Mouse (Mus musculus) kidney, adult 2 months (tissue): ENCODE measurements around the gene Tmem168. TPM values are rescaled to one million over a fixed set of nuclear protein-coding genes. Genes with fewer than 3 reads are reported as not detected.

Experiments
- DNase-seq: peaks from one replicate; pipeline ENCODE4 v3.0.0; 2021
- H3K27ac ChIP-seq: fragments of 200-500 bp; 2 replicates; pipeline ENCODE4 v1.5.1; 2012; ENCODE audit warnings: low read depth, low read length, control low read depth, inconsistent platforms; ENCODE audit not compliant: insufficient read depth
- H3K27me3 ChIP-seq: fragments of 200-500 bp; replicated peaks from 2 replicates; pipeline ENCODE4 v1.6.1; 2012; ENCODE audit warnings: mild to moderate bottlenecking, moderate library complexity, low read length, inconsistent platforms; ENCODE audit not compliant: control insufficient read depth, insufficient read depth
- H3K36me3 ChIP-seq: fragments of 200-500 bp; 2 replicates; pipeline ENCODE4 v1.6.1; 2012; ENCODE audit warnings: mild to moderate bottlenecking, moderate library complexity, low read length, inconsistent platforms; ENCODE audit not compliant: control insufficient read depth, insufficient read depth
- H3K4me1 ChIP-seq: fragments of 200-500 bp; 2 replicates; pipeline ENCODE4 v1.6.1; 2011; ENCODE audit warnings: low read length; ENCODE audit not compliant: control insufficient read depth, insufficient read depth
- H3K4me3 ChIP-seq: fragments of 200-500 bp; 2 replicates; pipeline ENCODE4 v1.5.1; 2011; ENCODE audit warnings: mild to moderate bottlenecking, low read depth, low read length, control low read depth; ENCODE audit not compliant: insufficient read depth
- CTCF ChIP-seq: fragments of 200-500 bp; conservative IDR thresholded peaks from 2 replicates; pipeline ENCODE4 v1.5.1; 2011; ENCODE audit warnings: low read depth, mild to moderate bottlenecking, control low read depth, low read length, moderate library complexity, mixed read lengths; ENCODE audit not compliant: insufficient read depth, insufficient read length
- POLR2A ChIP-seq: fragments of 200-500 bp; IDR thresholded peaks from one replicate; pipeline ENCODE4 v1.6.1; 2011; ENCODE audit warnings: low read depth, low read length, control low read depth
- WGBS: fragments of 180-500 bp; shearing (Covaris S2); methylation state at CpG from one replicate; pipeline ENCODE4 v1.1.7; 2018; 5-methylcytosine and 5-hydroxymethylcytosine counted together
- polyA plus RNA-seq: library from polyadenylated mRNA; depleted of rRNA; stranded (reverse); fragments of >200 nt; gene quantifications from 2 replicates; pipeline ENCODE4 v1.2.3, GENCODE M21; 2012; rRNA removed

Gene Tmem168
- polyA plus RNA-seq, 1 experiment, result 13.6 TPM

GRCm38 (mm10) chr6:13586154-13586553, 21.7 kb downstream of the Tmem168 start:
- TF ChIP-seq POLR2A, result no peak
- no peak for TF ChIP-seq CTCF
- Histone ChIP-seq H3K36me3 (peaks cover 4% of the 10 kb centered on the region; the same call in 1 of the 2 replicates), H3K27me3 (no peaks in the 10 kb centered on the region), H3K4me3 (no peak overlapping the region), H3K27ac (peak overlapping the region; percentile 65), H3K4me1 (no peaks in the 10 kb centered on the region)
- no peak for DNase-seq
- WGBS, result 51% methylated on average over 8 of the region's 8 CpGs

DNA sequence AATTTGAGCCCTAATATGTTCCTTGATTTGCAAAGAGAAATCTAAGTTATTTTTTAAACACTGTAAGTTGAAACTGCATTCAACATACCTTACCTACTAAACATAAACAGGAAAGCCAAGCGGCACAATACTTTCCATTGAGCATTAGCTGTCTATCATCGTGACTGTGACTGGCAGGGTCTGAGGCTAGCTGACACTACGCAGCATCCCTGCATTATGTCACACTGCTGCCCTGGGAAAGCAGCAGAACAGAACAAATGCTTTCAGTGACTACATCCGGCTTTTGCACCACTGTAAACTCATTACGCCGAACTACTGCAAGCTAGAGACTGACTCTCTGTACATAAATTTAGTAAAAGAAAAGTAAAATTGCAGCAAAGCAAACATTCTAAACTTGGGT, 23.1 kb downstream of the Tmem168 start:
- Histone ChIP-seq H3K27ac (no peak overlapping the region), H3K36me3 (peaks cover 4% of the 10 kb centered on the region; the same call in 1 of the 2 replicates), H3K4me3 (no peak overlapping the region), H3K4me1 (no peaks in the 10 kb centered on the region), H3K27me3 (no peaks in the 10 kb centered on the region)
- no peak for TF ChIP-seq CTCF
- no peak for TF ChIP-seq POLR2A
- DNase-seq, result no peak
- 90% methylated on average over 6 of the region's 6 CpGs for WGBS

GRCm38 (mm10) chr6:13582075-13582474, 25.8 kb downstream of the Tmem168 start:
- no peak overlapping the region for H3K27ac ChIP-seq
- no peak for TF ChIP-seq CTCF
- TF ChIP-seq POLR2A, result no peak
- peaks cover 1% of the 10 kb centered on the region; the same call in 1 of the 2 replicates for H3K36me3 ChIP-seq
- WGBS, result 98% methylated on average over 1 of the region's 1 CpGs
- H3K4me3 ChIP-seq, result no peak overlapping the region
- H3K4me1 ChIP-seq, result no peaks in the 10 kb centered on the region
- no peak for DNase-seq
- no peaks in the 10 kb centered on the region for H3K27me3 ChIP-seq

- WGBS, result 94% methylated on average over 1 of the region's 1 CpGs
- H3K4me1 ChIP-seq, result no peaks in the 10 kb centered on the region
- no peak overlapping the region for H3K27ac ChIP-seq
- DNase-seq, result peak; percentile 25
- TF ChIP-seq POLR2A (no peak), CTCF (no peak)
- no peaks in the 10 kb centered on the region for H3K27me3 ChIP-seq
- no peaks in the 10 kb centered on the region for H3K36me3 ChIP-seq
- H3K4me3 ChIP-seq, result no peak overlapping the region
These were observed 42.2 kb downstream of the Tmem168 start for GRCm38 (mm10) chr6:13565734-13566133.

- TF ChIP-seq CTCF (no peak), POLR2A (no peak)
- Histone ChIP-seq H3K27ac (no peak overlapping the region), H3K4me3 (no peak overlapping the region), H3K4me1 (no peaks in the 10 kb centered on the region), H3K36me3 (no peaks in the 10 kb centered on the region), H3K27me3 (no peaks in the 10 kb centered on the region)
- WGBS, result 63% methylated on average over 2 of the region's 2 CpGs
- DNase-seq, result no peak
These were observed 52.6 kb downstream of the Tmem168 start for GRCm38 (mm10) chr6:13555266-13555665.

DNA sequence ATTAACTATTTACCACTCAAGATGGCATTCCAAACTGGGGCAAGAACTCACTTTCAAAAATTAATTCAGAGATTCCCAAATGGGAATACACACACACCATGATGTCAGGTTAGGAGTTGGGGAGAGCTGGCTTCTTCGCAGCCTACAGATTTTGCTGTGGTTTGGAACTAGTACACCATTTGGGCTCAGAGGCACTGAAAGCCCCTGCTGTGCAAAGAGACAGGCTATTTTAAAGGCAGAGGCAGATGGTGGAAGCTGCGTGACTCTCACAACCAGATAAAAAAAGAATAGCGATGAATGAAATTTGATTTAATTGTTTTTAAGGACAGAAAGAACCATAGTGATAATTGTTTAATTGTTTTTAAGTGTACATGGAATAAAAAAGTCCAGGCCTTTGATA, 66.1 kb downstream of the Tmem168 start:
- no peak overlapping the region for H3K4me3 ChIP-seq
- H3K27ac ChIP-seq, result no peak overlapping the region
- TF ChIP-seq CTCF, result no peak
- TF ChIP-seq POLR2A, result no peak
- H3K27me3 ChIP-seq, result no peaks in the 10 kb centered on the region
- 91% methylated on average over 3 of the region's 3 CpGs for whole genome bisulfite sequencing
- H3K36me3 ChIP-seq, result no peaks in the 10 kb centered on the region
- no peaks in the 10 kb centered on the region for H3K4me1 ChIP-seq
- DNase-seq, result no peak

GRCm38 (mm10) chr6:13537275-13537964, 70.5 kb downstream of the Tmem168 start:
- no peaks in the 10 kb centered on the region for H3K27me3 ChIP-seq
- no peak for DNase-seq
- no peak for TF ChIP-seq CTCF
- TF ChIP-seq POLR2A, result no peak
- H3K36me3 ChIP-seq, result no peaks in the 10 kb centered on the region
- no peak overlapping the region for H3K4me3 ChIP-seq
- 86% methylated on average over 7 of the region's 7 CpGs for WGBS
- H3K4me1 ChIP-seq, result no peaks in the 10 kb centered on the region
- no peak overlapping the region for H3K27ac ChIP-seq

Other genes with a start within 250 kb of the Tmem168 start
- 2.8 and 3.5 TPM in 2 replicates for gene Bmt2, start 69.9 kb upstream of the Tmem168 start, polyA plus RNA-seq
- 1.1 and 1.9 TPM in 2 replicates for gene Gpr85, start 231.8 kb upstream of the Tmem168 start, polyA plus RNA-seq